Mouse (Mus musculus): ENCODE results near the gene Flvcr1. TPM values are rescaled to one million over a fixed set of nuclear protein-coding genes. Genes with fewer than 3 reads are reported as not detected.

Flvcr1 gene
- polyA plus RNA-seq, 1 experiment from 2014 or later, result 12.3 TPM

GRCm38 (mm10) chr1:191065188-191065587, 39.2 kb upstream of the Flvcr1 start:
- H3K27me3 ChIP-seq (ENCODE audit: control insufficient read depth, insufficient read depth, low read length), result no peaks in the 10 kb centered on the region
- no peak overlapping the region for H3K4me3 ChIP-seq (ENCODE audit: low read depth, low read length)
- H3K4me2 ChIP-seq (ENCODE audit: low read depth, low read length), result no peak overlapping the region
- 78% methylated on average over 4 of the region's 4 CpGs for WGBS
- ATAC-seq (ENCODE audit: low read depth), result no peak
- no peak overlapping the region for H3K27ac ChIP-seq (ENCODE audit: low read depth, low read length)
- H3K4me1 ChIP-seq (ENCODE audit: control insufficient read depth, insufficient read depth, low read length), result 0 out of 2 replicates have a peak, but pooled peaks cover 9% of the 10 kb centered on the region
- H3K9me3 ChIP-seq (ENCODE audit: control insufficient read depth, low read length), result no peaks in the 10 kb centered on the region
- H3K36me3 ChIP-seq (ENCODE audit: control insufficient read depth, insufficient read depth, low read length), result no peaks in the 10 kb centered on the region
- H3K9ac ChIP-seq (replicated peaks; ENCODE audit: low read depth, low read length), result no peak overlapping the region

- H3K4me2 ChIP-seq (ENCODE audit: low read depth, low read length), result no peak overlapping the region
- no peak for ATAC-seq (ENCODE audit: low read depth)
- H3K27ac ChIP-seq (ENCODE audit: low read depth, low read length), result no peak overlapping the region
- no peaks in the 10 kb centered on the region for H3K9me3 ChIP-seq (ENCODE audit: control insufficient read depth, low read length)
- 90% methylated on average over 2 of the region's 2 CpGs for WGBS
- no peak overlapping the region for H3K9ac ChIP-seq (replicated peaks; ENCODE audit: low read depth, low read length)
- no peaks in the 10 kb centered on the region for H3K36me3 ChIP-seq (ENCODE audit: control insufficient read depth, insufficient read depth, low read length)
- no peaks in the 10 kb centered on the region for H3K27me3 ChIP-seq (ENCODE audit: control insufficient read depth, insufficient read depth, low read length)
- no peak overlapping the region for H3K4me3 ChIP-seq (ENCODE audit: low read depth, low read length)
- H3K4me1 ChIP-seq (ENCODE audit: control insufficient read depth, insufficient read depth, low read length), result 0 out of 2 replicates have a peak, but pooled peaks cover 9% of the 10 kb centered on the region
Observed at GRCm38 (mm10) chr1:191064535-191064934, 38.6 kb upstream of the Flvcr1 start.

- no peak overlapping the region for H3K9ac ChIP-seq (replicated peaks; ENCODE audit: low read depth, low read length)
- no peak overlapping the region for H3K27ac ChIP-seq (ENCODE audit: low read depth, low read length)
- no peaks in the 10 kb centered on the region for H3K27me3 ChIP-seq (ENCODE audit: control insufficient read depth, insufficient read depth, low read length)
- H3K36me3 ChIP-seq (ENCODE audit: control insufficient read depth, insufficient read depth, low read length), result no peaks in the 10 kb centered on the region
- no peak for ATAC-seq (ENCODE audit: low read depth)
- peak overlapping the region; percentile 85; the same call in 1 of the 2 replicates for H3K4me2 ChIP-seq (ENCODE audit: low read depth, low read length)
- 0 out of 2 replicates have a peak, but pooled peaks cover 9% of the 10 kb centered on the region for H3K4me1 ChIP-seq (ENCODE audit: control insufficient read depth, insufficient read depth, low read length)
- no peaks in the 10 kb centered on the region for H3K9me3 ChIP-seq (ENCODE audit: control insufficient read depth, low read length)
- H3K4me3 ChIP-seq (ENCODE audit: low read depth, low read length), result peak overlapping the region; percentile 61; the same call in 1 of the 2 replicates
- 67% methylated on average over 9 of the region's 9 CpGs for WGBS
Observed at GRCm38 (mm10) chr1:191063700-191064099, 37.7 kb upstream of the Flvcr1 start.

- Histone ChIP-seq H3K4me2 (ENCODE audit: low read depth, low read length) (peak within 1 kb of the TSS; percentile 85), H3K27me3 (ENCODE audit: control insufficient read depth, insufficient read depth, low read length) (no peaks in the 10 kb centered on the region), H3K9me3 (ENCODE audit: control insufficient read depth, low read length) (no peaks in the 10 kb centered on the region), H3K36me3 (ENCODE audit: control insufficient read depth, insufficient read depth, low read length) (no peaks in the 10 kb centered on the region), H3K4me1 (ENCODE audit: control insufficient read depth, insufficient read depth, low read length) (0 out of 2 replicates have a peak, but pooled peaks cover 9% of the 10 kb centered on the region), H3K9ac (replicated peaks; ENCODE audit: low read depth, low read length) (peak within 1 kb of the TSS; percentile 74), H3K4me3 (ENCODE audit: low read depth, low read length) (peak within 1 kb of the TSS; percentile 61), H3K27ac (ENCODE audit: low read depth, low read length) (peak within 1 kb of the TSS; percentile 55; the same call in 1 of the 2 replicates)
- peak; percentile 92 for ATAC-seq (ENCODE audit: low read depth)
- under 1% methylated on average over 55 of the region's 56 CpGs for WGBS
Observed at GRCm38 (mm10) chr1:191062781-191063485, 37.0 kb upstream of the Flvcr1 start, which contains the start of the genes Tatdn3 and Nsl1. Gene Tatdn3, minus strand, starts transcription at chr1:191062932. Gene Nsl1, plus strand, starts transcription at chr1:191063012.

- peak overlapping the region; percentile 55; the same call in 1 of the 2 replicates for H3K27ac ChIP-seq (ENCODE audit: low read depth, low read length)
- no peaks in the 10 kb centered on the region for H3K36me3 ChIP-seq (ENCODE audit: control insufficient read depth, insufficient read depth, low read length)
- H3K27me3 ChIP-seq (ENCODE audit: control insufficient read depth, insufficient read depth, low read length), result no peaks in the 10 kb centered on the region
- H3K9me3 ChIP-seq (ENCODE audit: control insufficient read depth, low read length), result no peaks in the 10 kb centered on the region
- 6% methylated on average over 15 of the region's 15 CpGs for WGBS
- peak overlapping the region; percentile 85 for H3K4me2 ChIP-seq (ENCODE audit: low read depth, low read length)
- peak; percentile 32; the same call in 1 of the 2 replicates for ATAC-seq (ENCODE audit: low read depth)
- H3K4me3 ChIP-seq (ENCODE audit: low read depth, low read length), result peak overlapping the region; percentile 61
- H3K9ac ChIP-seq (replicated peaks; ENCODE audit: low read depth, low read length), result peak overlapping the region; percentile 74
- 0 out of 2 replicates have a peak, but pooled peaks cover 9% of the 10 kb centered on the region for H3K4me1 ChIP-seq (ENCODE audit: control insufficient read depth, insufficient read depth, low read length)
Observed at GRCm38 (mm10) chr1:191062241-191062780, 36.4 kb upstream of the Flvcr1 start.

GRCm38 (mm10) chr1:191057461-191057860, 31.5 kb upstream of the Flvcr1 start:
- Histone ChIP-seq H3K27me3 (ENCODE audit: control insufficient read depth, insufficient read depth, low read length) (no peaks in the 10 kb centered on the region), H3K9ac (replicated peaks; ENCODE audit: low read depth, low read length) (no peak overlapping the region), H3K9me3 (ENCODE audit: control insufficient read depth, low read length) (no peaks in the 10 kb centered on the region), H3K27ac (ENCODE audit: low read depth, low read length) (no peak overlapping the region), H3K4me3 (ENCODE audit: low read depth, low read length) (no peak overlapping the region), H3K4me2 (ENCODE audit: low read depth, low read length) (no peak overlapping the region), H3K36me3 (ENCODE audit: control insufficient read depth, insufficient read depth, low read length) (no peaks in the 10 kb centered on the region), H3K4me1 (ENCODE audit: control insufficient read depth, insufficient read depth, low read length) (0 out of 2 replicates have a peak, but pooled peaks cover 2% of the 10 kb centered on the region)
- WGBS, result 76% methylated on average over 3 of the region's 3 CpGs
- ATAC-seq (ENCODE audit: low read depth), result no peak

GRCm38 (mm10) chr1:191055533-191055873, 29.5 kb upstream of the Flvcr1 start:
- H3K27me3 ChIP-seq (ENCODE audit: control insufficient read depth, insufficient read depth, low read length), result no peaks in the 10 kb centered on the region
- ATAC-seq (ENCODE audit: low read depth), result no peak
- 73% methylated on average over 2 of the region's 2 CpGs for WGBS

GRCm38 (mm10) chr1:191054870-191055532, 29.0 kb upstream of the Flvcr1 start:
- Histone ChIP-seq H3K4me1 (ENCODE audit: control insufficient read depth, insufficient read depth, low read length) (no peaks in the 10 kb centered on the region), H3K4me3 (ENCODE audit: low read depth, low read length) (no peak overlapping the region), H3K9ac (replicated peaks; ENCODE audit: low read depth, low read length) (no peak overlapping the region), H3K27me3 (ENCODE audit: control insufficient read depth, insufficient read depth, low read length) (no peaks in the 10 kb centered on the region), H3K27ac (ENCODE audit: low read depth, low read length) (no peak overlapping the region), H3K4me2 (ENCODE audit: low read depth, low read length) (no peak overlapping the region), H3K9me3 (ENCODE audit: control insufficient read depth, low read length) (no peaks in the 10 kb centered on the region), H3K36me3 (ENCODE audit: control insufficient read depth, insufficient read depth, low read length) (no peaks in the 10 kb centered on the region)
- WGBS, result 81% methylated on average over 8 of the region's 8 CpGs
- no peak for ATAC-seq (ENCODE audit: low read depth)

More at GRCm38 (mm10) chr1:191055533-191055873, 29.5 kb upstream of the Flvcr1 start:
- no peaks in the 10 kb centered on the region for H3K4me1 ChIP-seq (ENCODE audit: control insufficient read depth, insufficient read depth, low read length)
- no peaks in the 10 kb centered on the region for H3K36me3 ChIP-seq (ENCODE audit: control insufficient read depth, insufficient read depth, low read length)
- no peak overlapping the region for H3K4me3 ChIP-seq (ENCODE audit: low read depth, low read length)
- no peak overlapping the region for H3K9ac ChIP-seq (replicated peaks; ENCODE audit: low read depth, low read length)
- no peak overlapping the region for H3K4me2 ChIP-seq (ENCODE audit: low read depth, low read length)
- H3K27ac ChIP-seq (ENCODE audit: low read depth, low read length), result no peak overlapping the region
- H3K9me3 ChIP-seq (ENCODE audit: control insufficient read depth, low read length), result no peaks in the 10 kb centered on the region

GRCm38 (mm10) chr1:191053555-191053954, 27.6 kb upstream of the Flvcr1 start:
- H3K27ac ChIP-seq (ENCODE audit: low read depth, low read length), result no peak overlapping the region
- no peak overlapping the region for H3K4me2 ChIP-seq (ENCODE audit: low read depth, low read length)
- no peaks in the 10 kb centered on the region for H3K27me3 ChIP-seq (ENCODE audit: control insufficient read depth, insufficient read depth, low read length)
- no peaks in the 10 kb centered on the region for H3K4me1 ChIP-seq (ENCODE audit: control insufficient read depth, insufficient read depth, low read length)
- H3K4me3 ChIP-seq (ENCODE audit: low read depth, low read length), result no peak overlapping the region
- H3K9me3 ChIP-seq (ENCODE audit: control insufficient read depth, low read length), result no peaks in the 10 kb centered on the region
- WGBS, result 84% methylated on average over 3 of the region's 3 CpGs
- no peak overlapping the region for H3K9ac ChIP-seq (replicated peaks; ENCODE audit: low read depth, low read length)
- ATAC-seq (ENCODE audit: low read depth), result no peak
- no peaks in the 10 kb centered on the region for H3K36me3 ChIP-seq (ENCODE audit: control insufficient read depth, insufficient read depth, low read length)
